Mouse (Mus musculus) gastrocnemius, adult 18-20 months (tissue): ENCODE data around the gene Itk. TPM values are rescaled to one million over a fixed set of nuclear protein-coding genes. Genes with fewer than 3 reads are reported as not detected.

Experiments
- DNase-seq: peaks from one replicate; pipeline ENCODE4 v3.0.0; 2021; ENCODE audit warnings: low spot score
- total RNA-seq, 2 experiments: library from RNA; stranded (reverse); gene quantifications; 2 replicates each; pipeline ENCODE4 v1.2.3; 2021

Itk gene
- total RNA-seq, 2 experiments from 2014 or later: 0.17 TPM; not detected in 1

DNA sequence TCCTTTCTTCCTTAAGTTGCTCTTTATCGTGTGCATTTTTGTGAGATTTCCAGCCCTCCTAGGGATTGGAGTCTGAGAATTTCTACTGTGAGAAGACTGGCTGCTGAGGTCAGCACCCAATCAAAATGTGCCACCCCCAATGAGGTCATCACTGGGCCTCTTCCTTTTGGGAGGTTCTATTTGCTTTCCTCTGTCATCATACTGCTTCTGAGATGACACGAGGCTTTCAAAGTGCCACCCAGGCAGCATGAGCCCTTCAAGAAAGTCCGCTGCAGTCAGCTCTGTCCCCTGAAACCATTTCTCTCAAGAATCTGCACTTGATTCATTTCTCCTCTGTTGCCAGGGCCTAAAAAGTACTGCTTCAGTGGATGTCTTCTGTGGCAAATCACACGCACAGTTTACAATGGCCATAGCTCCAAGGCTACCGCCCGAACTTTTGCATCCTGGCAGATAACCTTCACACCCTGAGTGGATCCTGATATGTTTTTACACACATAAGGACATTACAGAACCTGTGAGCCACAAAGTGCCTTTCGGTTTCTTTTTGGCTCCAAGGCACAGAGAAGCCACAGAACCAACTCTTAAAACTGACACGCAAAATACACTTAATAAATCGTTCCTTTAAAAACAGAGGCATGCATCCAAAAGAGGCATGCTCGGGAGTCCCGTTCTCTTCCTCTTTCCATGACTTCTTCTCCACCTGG, 80.9 kb downstream of the Itk start:
- DNase-seq: no peak

GRCm38 (mm10) chr11:46307768-46308167, 81.5 kb downstream of the Itk start:
- DNase-seq: no peak

GRCm38 (mm10) chr11:46306776-46307175, 82.5 kb downstream of the Itk start:
- DNase-seq: no peak

DNA sequence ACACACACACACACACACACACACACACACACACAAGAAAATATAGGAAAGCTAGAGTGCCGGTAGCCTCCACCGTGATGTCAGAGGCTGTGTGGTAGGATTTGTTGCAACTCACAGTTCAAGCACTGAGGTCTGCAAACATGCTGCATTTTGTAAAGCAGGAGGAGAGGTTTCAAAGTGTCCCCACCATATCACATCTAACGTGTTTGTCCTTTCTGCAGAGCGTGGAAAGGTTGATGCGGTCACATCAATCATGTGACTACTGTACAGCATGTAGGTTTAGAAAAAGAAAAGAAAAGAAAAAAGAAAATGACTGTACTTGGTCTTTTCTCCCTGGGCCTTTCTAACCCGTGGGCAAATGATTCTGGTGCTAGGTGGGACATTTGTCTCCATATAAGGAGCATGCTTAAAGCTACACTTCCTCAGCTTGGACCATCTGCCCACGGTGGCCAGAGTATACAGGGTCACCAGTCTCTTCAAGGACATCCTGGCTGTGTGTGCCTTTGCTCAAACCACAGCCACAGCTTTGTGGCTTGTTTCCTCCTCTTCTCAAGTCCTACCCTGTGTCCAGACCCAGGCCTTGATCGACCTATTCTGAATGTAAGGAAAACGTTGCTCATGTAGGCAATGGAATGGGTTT, 83.3 kb downstream of the Itk start:
- DNase-seq: no peak

GRCm38 (mm10) chr11:46304864-46305710, 84.2 kb downstream of the Itk start:
- DNase-seq: no peak

DNA sequence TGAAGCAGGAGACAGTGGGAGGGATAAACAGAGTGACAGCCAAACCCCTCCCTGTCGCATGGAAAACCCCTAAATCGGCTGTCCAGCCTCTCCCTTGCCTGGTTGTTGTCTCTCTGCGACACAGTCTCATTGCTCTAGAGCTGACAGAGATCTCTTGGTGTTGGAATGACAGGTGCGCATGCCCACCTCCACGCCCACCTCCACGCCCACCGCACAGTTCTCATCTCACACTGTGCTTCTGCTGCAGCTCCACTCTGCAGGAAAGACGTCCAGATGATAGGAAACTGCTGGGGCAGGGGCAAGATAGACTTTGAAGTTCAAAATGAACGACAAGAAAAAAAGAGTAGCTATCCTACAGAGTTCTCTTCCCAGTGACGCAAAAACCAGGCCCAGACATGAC, 85.2 kb downstream of the Itk start:
- no peak for DNase-seq

DNA sequence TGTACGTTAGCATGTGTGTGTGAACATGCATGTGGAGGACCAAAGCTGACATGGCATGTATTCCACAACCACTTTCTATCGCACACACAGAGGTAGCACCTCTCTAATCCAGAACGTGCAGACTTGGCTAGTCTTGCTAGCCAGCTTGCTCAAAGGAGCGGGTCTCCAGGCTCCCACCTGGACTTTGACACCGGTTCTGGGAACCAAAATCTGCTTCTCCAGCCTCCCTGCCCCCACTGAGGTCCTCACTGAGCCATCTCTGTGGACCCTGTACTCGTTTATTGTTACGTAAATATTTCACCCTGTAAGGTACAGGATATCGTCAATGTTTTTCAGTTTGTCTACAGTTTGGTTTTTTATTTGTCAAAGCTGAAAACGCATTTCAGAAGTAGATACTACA, 86.8 kb downstream of the Itk start:
- no peak for DNase-seq

GRCm38 (mm10) chr11:46301579-46302248, 87.6 kb downstream of the Itk start:
- no peak for DNase-seq

GRCm38 (mm10) chr11:46299901-46300300, 89.4 kb downstream of the Itk start:
- no peak for DNase-seq

DNA sequence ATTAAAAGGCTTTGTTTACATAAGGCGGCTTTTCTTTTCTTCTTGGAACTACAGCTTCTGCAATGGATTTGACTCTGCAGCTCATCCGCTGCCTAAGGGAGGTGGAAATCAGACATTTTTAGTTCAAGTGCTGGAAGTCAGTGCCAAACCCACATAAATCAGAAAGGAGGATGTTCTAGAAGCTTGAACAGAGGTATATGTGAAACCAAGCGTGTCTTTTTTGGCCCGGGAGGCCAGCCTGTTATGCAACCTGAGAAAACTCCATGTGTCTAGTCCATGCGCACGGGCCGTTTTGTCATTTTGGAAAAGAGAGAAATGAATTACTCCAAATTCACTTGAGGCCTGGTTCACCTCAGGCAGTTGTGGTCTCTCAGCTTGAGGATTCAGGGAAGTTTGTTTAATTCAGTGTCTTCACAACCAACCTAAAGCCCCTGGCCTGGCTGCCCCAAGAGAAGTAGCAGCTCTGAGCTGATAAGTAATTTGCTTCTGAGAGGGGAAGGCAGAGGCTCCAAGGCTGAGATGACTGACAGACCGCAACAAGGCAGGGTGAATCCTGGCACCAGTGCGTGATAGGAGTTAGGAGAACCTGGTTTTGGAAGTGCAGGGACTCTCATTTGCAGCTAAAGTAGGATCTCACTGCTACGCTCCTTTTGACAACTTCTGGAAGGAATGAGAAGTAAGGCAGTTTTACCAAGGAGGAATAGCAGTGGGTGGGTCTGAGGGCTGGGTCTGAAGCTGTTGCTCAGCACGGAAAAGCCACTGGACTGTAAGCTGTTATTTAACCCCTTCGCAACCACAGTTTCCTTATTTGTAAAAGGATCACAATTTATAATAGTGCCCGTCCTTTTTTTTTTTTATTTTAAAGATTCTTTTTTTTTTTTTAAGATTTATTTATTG, 90.2 kb downstream of the Itk start:
- DNase-seq: no peak

GRCm38 (mm10) chr11:46294390-46294789, 94.9 kb downstream of the Itk start:
- DNase-seq: no peak

DNA sequence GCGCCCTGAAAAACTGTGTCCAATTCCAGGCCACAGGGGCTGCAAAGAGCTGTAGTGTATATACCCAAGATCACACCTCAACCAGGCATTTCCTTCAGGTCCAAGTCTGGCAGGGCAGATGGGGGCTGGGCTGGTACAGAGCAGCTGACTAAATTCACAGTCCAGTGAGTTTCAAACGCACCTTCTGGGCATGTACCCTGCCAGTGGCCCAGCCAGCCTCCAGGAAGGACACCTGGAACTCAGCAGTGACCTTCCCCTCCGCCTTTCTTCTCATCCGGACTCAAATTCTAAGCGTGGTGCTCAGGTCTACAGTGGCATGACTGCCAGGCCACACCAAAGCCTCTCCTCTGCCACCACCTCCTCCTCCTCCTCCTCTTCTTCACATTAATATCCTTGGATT, 95.8 kb downstream of the Itk start:
- DNase-seq: no peak

DNA sequence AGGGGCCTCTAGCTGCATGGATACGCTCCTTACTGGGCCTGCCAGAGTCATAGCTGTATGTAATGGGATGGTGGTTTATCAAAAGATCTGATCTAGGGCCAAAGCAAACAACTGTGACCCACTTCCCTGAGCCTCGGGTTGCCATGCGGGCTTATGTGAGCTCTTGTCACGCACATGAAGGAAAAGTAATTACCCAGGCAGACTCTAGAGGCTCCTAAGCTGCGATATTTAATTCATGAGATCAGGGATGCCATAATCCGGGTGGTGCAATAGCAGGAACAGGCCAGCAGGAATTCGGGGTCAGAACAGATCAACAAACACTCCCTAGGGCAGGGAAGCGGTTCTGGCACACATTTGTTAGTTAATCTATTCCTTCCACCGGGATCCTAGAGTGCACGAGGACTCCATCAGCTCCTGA, 98.3 kb downstream of the Itk start:
- DNase-seq: no peak

- DNase-seq: no peak
Observed at GRCm38 (mm10) chr11:46289561-46289960, 99.8 kb downstream of the Itk start.

DNA sequence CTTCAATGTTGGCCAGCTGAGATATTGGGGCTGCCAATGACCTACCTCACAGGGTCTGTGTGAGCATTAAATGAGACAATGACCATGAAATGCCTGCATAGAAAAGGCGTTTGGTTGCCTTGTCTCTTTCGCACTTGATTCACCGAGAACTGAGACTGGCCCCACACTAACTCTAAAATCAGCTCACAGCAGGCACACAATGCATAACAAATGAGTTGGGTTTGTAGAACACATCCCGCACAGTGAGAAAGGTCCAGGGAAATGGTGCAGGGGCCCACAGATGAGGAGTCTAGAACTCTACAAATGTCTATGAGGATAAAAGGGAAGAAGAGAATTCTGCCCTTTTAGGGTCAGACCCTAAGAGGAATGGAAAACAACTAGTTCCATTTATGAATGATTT, 100.3 kb downstream of the Itk start:
- DNase-seq: no peak

DNA sequence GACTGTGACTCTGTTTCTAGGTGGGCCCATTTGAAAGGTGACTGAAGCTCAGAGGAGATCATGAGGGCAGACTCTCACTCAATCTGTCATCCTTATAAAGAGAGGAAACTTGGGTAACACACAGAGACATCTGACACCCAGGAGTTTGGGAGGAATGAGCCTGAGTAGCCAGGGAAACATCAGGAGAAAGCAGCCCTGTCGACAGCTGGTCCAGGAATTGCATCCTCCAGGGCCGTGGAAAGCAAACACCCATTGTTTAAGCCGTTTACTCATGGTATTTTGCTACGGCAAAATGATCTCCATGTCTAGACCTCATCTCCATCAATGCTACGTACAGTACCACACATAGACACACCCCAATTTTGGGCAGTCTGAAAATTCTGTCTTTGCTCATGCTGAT, 101.2 kb downstream of the Itk start:
- DNase-seq: no peak

- no peak for DNase-seq
Observed at GRCm38 (mm10) chr11:46286803-46287202, 102.5 kb downstream of the Itk start.

GRCm38 (mm10) chr11:46283800-46284199, 105.5 kb downstream of the Itk start:
- no peak for DNase-seq

DNA sequence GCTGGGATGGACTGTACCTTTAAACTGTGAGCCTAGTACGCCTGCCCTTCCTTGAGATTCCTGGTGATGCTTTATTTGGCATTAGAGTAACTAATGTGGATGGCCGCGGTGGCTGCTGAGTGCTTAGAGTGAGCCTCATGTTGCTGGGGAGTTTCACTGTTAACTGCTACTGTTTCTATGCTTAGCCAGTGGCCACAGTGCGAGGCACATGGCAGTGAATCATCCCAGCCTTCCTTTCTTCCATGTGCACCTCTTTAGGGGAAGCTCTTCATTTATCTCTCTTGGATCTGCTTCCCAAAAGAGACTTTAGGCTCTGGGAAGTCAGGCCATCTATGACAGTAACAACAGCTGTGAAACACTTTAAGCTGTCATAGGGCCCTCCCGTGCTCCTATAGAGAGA, 106.7 kb downstream of the Itk start:
- no peak for DNase-seq

- DNase-seq: no peak
Observed at GRCm38 (mm10) chr11:46278709-46279108, 110.6 kb downstream of the Itk start.

GRCm38 (mm10) chr11:46278140-46278539, 111.2 kb downstream of the Itk start:
- no peak for DNase-seq
